9 mouse cellular contexts compared by ENCODE assay signal in the genomic region with DNA sequence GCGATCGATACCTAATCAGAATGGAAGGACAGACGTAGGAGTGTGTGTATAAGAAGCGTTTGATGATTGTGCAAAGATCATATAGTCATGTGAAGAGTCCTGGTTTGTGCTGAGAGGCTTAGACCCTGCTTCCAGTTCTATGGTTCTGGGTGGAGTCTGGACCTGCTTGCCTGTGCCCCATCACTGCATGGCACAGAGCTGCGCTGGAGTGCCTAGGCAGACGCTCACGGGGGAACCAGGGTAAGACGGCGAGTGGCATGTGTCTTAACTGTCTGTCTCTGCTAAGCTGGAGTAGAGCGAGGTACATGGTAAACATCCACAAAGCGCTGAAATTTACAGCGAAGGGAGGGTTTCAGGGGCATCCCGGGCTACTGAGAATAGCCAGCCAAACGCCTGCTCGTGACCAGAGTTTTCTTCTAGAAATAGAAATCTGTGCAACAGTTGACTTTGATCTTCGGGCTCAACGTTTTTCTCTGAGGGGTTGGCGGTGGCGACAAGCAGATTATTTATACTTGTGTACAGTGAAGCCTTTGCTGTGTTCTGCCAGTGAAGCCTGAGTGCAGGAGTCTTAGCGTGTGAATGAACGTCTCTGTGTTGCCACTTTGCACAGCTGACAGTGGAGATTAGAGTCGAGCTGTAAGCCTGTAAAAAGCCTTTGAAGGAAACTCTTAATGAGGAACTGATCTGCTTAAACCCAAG.
DNase-seq lines count a peak whose midpoint lies in the region; ATAC-seq and TF ChIP-seq lines count a peak whose summit lies in the region.
"Had no signal": no experiment of that assay in that cellular context is flagged by ENCODE, and none has a peak within 500 bp of the region (broad histone marks: within the 10 kb centered on the region; RNA-seq: fewer than 3 reads in every experiment).

No protein-coding gene starts in this region.

- H3K4me1 ChIP-seq in heart, embryonic 10.5 days: peaks cover 11% of the 10 kb centered on the region
- 0 out of 2 replicates have a peak, but pooled peaks cover 4% of the 10 kb centered on the region for H3K4me1 ChIP-seq in heart, postnatal 0 days (ENCODE audit: control insufficient read depth, insufficient read depth)
- H3K4me1 ChIP-seq in intestine, postnatal 0 days (replicated peaks; ENCODE audit: control insufficient read depth, insufficient read depth, low read length): no peaks in the 10 kb centered on the region

- H3K4me2 ChIP-seq in heart, postnatal 0 days (ENCODE audit: low read depth, low read length): peak overlapping the region; percentile 32; the same call in 1 of the 2 replicates
- H3K4me2 ChIP-seq in intestine, postnatal 0 days (replicated peaks; ENCODE audit: low read depth): no peak overlapping the region

- TF ChIP-seq CTCF in heart, postnatal 0 days (IDR thresholded peaks at IDR 0.05; ENCODE audit: low read depth): no peak
- TF ChIP-seq CTCF in intestine, postnatal 0 days (IDR thresholded peaks at IDR 0.05; ENCODE audit: low read depth): no peak

- peak; percentile 80 for DNase-seq in heart, embryonic 10.5 days (ENCODE audit: low spot score)
- DNase-seq in heart, adult 9 months (ENCODE audit: low spot score in 2 of 2): no peak
- DNase-seq in right cerebral cortex, postnatal 4 days: peak; percentile 25
- DNase-seq in right cerebral cortex, postnatal 14 days: no peak
- DNase-seq in heart, postnatal 0 days (ENCODE audit: low spot score): peak; percentile 16
- DNase-seq in retina, embryonic 14.5 days (ENCODE audit: low spot score): peak; percentile 30
- DNase-seq in cerebellum, postnatal 25 days: no peak
- DNase-seq: lung, postnatal 4 days had no signal

- no peak overlapping the region for H3K4me3 ChIP-seq in heart, embryonic 10.5 days
- H3K4me3 ChIP-seq in heart, postnatal 0 days (ENCODE audit: low read depth, low read length): no peak overlapping the region
- H3K4me3 ChIP-seq in intestine, postnatal 0 days (ENCODE audit: low read depth, low read length): no peak overlapping the region

- H3K9me3 ChIP-seq in heart, embryonic 10.5 days: no peaks in the 10 kb centered on the region
- no peaks in the 10 kb centered on the region for H3K9me3 ChIP-seq in heart, postnatal 0 days (replicated peaks; ENCODE audit: control insufficient read depth, low read length)
- no peaks in the 10 kb centered on the region for H3K9me3 ChIP-seq in intestine, postnatal 0 days (ENCODE audit: control insufficient read depth)

- H3K9ac ChIP-seq in heart, postnatal 0 days (replicated peaks; ENCODE audit: low read depth, low read length): no peak overlapping the region
- no peak overlapping the region for H3K9ac ChIP-seq in intestine, postnatal 0 days (ENCODE audit: low read depth, low read length)

- no peak for ATAC-seq in heart, postnatal 0 days (ENCODE audit: insufficient read depth, low read depth)
- no peak for ATAC-seq in intestine, postnatal 0 days

- H3K36me3 ChIP-seq in heart, embryonic 10.5 days: no peaks in the 10 kb centered on the region
- H3K36me3 ChIP-seq in heart, postnatal 0 days (replicated peaks; ENCODE audit: control insufficient read depth, insufficient read depth, low read length): no peaks in the 10 kb centered on the region
- H3K36me3 ChIP-seq in intestine, postnatal 0 days (ENCODE audit: control insufficient read depth, insufficient read depth): no peaks in the 10 kb centered on the region; the same call in 1 of the 2 replicates

- WGBS in heart, embryonic 10.5 days: 57% methylated on average over 22 of the region's 22 CpGs
- WGBS in heart, postnatal 0 days: 41% methylated on average over 22 of the region's 22 CpGs
- 68% methylated on average over 22 of the region's 22 CpGs for WGBS in intestine, postnatal 0 days

- H3K27me3 ChIP-seq in heart, embryonic 10.5 days (ENCODE audit: insufficient read depth, poor library complexity, severe bottlenecking): 0 out of 2 replicates have a peak, but pooled peaks cover 10% of the 10 kb centered on the region
- H3K27me3 ChIP-seq in heart, postnatal 0 days (ENCODE audit: control insufficient read depth, insufficient read depth, low read length): no peaks in the 10 kb centered on the region
- H3K27me3 ChIP-seq in intestine, postnatal 0 days (replicated peaks; ENCODE audit: control insufficient read depth, insufficient read depth, low read length): no peaks in the 10 kb centered on the region

- H3K27ac ChIP-seq in heart, embryonic 10.5 days: no peak overlapping the region
- no peak overlapping the region for H3K27ac ChIP-seq in heart, postnatal 0 days (ENCODE audit: low read depth)
- no peak overlapping the region for H3K27ac ChIP-seq in intestine, postnatal 0 days (ENCODE audit: low read depth, low read length)

- TF ChIP-seq EP300 in heart, postnatal 0 days (IDR thresholded peaks at IDR 0.05; ENCODE audit: low read depth): no peak

Comparison
In these comparisons a context has a peak if more than half of its experiments do, and no peak if none do; other contexts are left out.
1. DNase-seq: peak in heart, embryonic 10.5 days (single experiment), right cerebral cortex, postnatal 4 days (single experiment), heart, postnatal 0 days (single experiment) and retina, embryonic 14.5 days (single experiment); none in heart, adult 9 months (0 of 2), right cerebral cortex, postnatal 14 days (single experiment) and cerebellum, postnatal 25 days (0 of 2).